Mouse (Mus musculus) effector memory CD4-positive, alpha-beta T cell, adult 7 months (primary cell): Measurements from ENCODE around the gene Olfr1270. TPM values are rescaled to one million over a fixed set of nuclear protein-coding genes. Genes with fewer than 3 reads are reported as not detected.

Experiments used
- polyA plus RNA-seq: library from polyadenylated mRNA; unstranded; fragments of 100-300 nt; shearing (Covaris generic); gene quantifications from one replicate; pipeline ENCODE4 v1.2.1, GENCODE M21; 2017

The Olfr1270 gene
- not detected for polyA plus RNA-seq

GRCm38 (mm10) chr2:90152991-90153390 is at the start of gene Olfr1270:
Olfr1270 (minus strand) TSS chr2:90153091.

DNA sequence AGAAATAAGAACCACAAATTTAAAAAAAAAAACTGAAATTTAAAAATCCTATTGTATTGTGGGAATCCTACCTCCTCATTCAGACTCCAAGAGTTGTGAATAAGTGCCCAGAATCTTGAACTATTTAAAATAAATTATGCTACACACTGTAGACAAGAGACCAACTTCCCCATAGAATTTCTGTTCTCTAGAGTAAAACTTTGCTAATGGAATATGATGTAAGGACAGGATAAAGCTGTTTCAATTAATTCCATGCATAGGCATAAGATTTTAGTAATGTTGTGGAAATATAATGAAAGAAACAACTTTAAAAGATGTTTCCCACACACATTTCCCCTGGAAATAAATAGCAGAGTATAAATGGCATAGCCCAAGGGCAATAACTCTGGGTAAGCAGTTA is 10.7 kb downstream of the Olfr1270 start, which contains the start of gene Olfr32:
Olfr32 (minus strand) TSS at position 101 of the 400 bp plus-strand sequence.

GRCm38 (mm10) chr2:90121312-90121711 is 31.6 kb downstream of the Olfr1270 start, which contains the start of gene Olfr1269:
Olfr1269 (minus strand) TSS chr2:90121412.

Other genes with a start within 250 kb of the Olfr1270 start
- gene Olfr1258, start 225.8 kb downstream of the Olfr1270 start, polyA plus RNA-seq = 0.05 TPM
- gene Olfr1259, start 204.4 kb downstream of the Olfr1270 start, polyA plus RNA-seq = not detected
- gene Olfr1260, start 178.8 kb downstream of the Olfr1270 start, polyA plus RNA-seq = 0.09 TPM
- gene Olfr1261, start 161.9 kb downstream of the Olfr1270 start, polyA plus RNA-seq = not detected
- not detected for gene Olfr1262, start 152.9 kb downstream of the Olfr1270 start, polyA plus RNA-seq
- gene Olfr1263, start 141.0 kb downstream of the Olfr1270 start, polyA plus RNA-seq = 0.30 TPM
- 0.11 TPM for gene Olfr1264, start 127.5 kb downstream of the Olfr1270 start, polyA plus RNA-seq
- not detected for gene Olfr1265, start 117.8 kb downstream of the Olfr1270 start, polyA plus RNA-seq
- gene Olfr140, start 89.5 kb downstream of the Olfr1270 start, polyA plus RNA-seq = not detected
- gene Olfr1269, start 31.7 kb downstream of the Olfr1270 start, polyA plus RNA-seq = 0.12 TPM
- gene Olfr32, start 10.8 kb downstream of the Olfr1270 start, polyA plus RNA-seq = not detected
- not detected for gene Olfr1506, start 71.4 kb upstream of the Olfr1270 start, polyA plus RNA-seq
- not detected for gene Olfr142, start 104.5 kb upstream of the Olfr1270 start, polyA plus RNA-seq
- gene Olfr1271, start 117.9 kb upstream of the Olfr1270 start, polyA plus RNA-seq = 0.15 TPM
- not detected for gene Olfr1272, start 139.8 kb upstream of the Olfr1270 start, polyA plus RNA-seq
- gene Gm13769, start 169.1 kb upstream of the Olfr1270 start, polyA plus RNA-seq = 0.50 TPM
- gene Olfr1274-ps, start 245.6 kb upstream of the Olfr1270 start, polyA plus RNA-seq = not detected